Mouse (Mus musculus): ENCODE data around the gene Mad1l1. TPM values are rescaled to one million over a fixed set of nuclear protein-coding genes. Genes with fewer than 3 reads are reported as not detected.

The Mad1l1 gene
- polyA plus RNA-seq, 1 experiment from 2014 or later, result 33.2 TPM

- ATAC-seq (ENCODE audit: low FRiP score), result no peak
- no peaks in the 10 kb centered on the region for H3K9me3 ChIP-seq
- 95% methylated on average over 4 of the region's 4 CpGs for WGBS
- no peaks in the 10 kb centered on the region for H3K27me3 ChIP-seq
- no peak overlapping the region for H3K4me3 ChIP-seq
- H3K9ac ChIP-seq, result no peak overlapping the region
- no peak overlapping the region for H3K4me2 ChIP-seq
- H3K36me3 ChIP-seq, result no peaks in the 10 kb centered on the region
- no peak overlapping the region for H3K27ac ChIP-seq
- no peaks in the 10 kb centered on the region for H3K4me1 ChIP-seq (replicated peaks)
Observed at GRCm38 (mm10) chr5:140159007-140159406, 162.3 kb downstream of the Mad1l1 start.

GRCm38 (mm10) chr5:140157886-140158627 is 163.3 kb downstream of the Mad1l1 start:
- no peak overlapping the region for H3K27ac ChIP-seq
- no peaks in the 10 kb centered on the region for H3K9me3 ChIP-seq
- H3K4me2 ChIP-seq, result no peak overlapping the region
- no peaks in the 10 kb centered on the region for H3K36me3 ChIP-seq
- no peak for ATAC-seq (ENCODE audit: low FRiP score)
- 94% methylated on average over 1 of the region's 1 CpGs for WGBS
- no peaks in the 10 kb centered on the region for H3K27me3 ChIP-seq
- 0 out of 2 replicates have a peak, but pooled peaks cover under 1% of the 10 kb centered on the region for H3K4me1 ChIP-seq (replicated peaks)
- H3K9ac ChIP-seq, result no peak overlapping the region
- H3K4me3 ChIP-seq, result no peak overlapping the region

DNA sequence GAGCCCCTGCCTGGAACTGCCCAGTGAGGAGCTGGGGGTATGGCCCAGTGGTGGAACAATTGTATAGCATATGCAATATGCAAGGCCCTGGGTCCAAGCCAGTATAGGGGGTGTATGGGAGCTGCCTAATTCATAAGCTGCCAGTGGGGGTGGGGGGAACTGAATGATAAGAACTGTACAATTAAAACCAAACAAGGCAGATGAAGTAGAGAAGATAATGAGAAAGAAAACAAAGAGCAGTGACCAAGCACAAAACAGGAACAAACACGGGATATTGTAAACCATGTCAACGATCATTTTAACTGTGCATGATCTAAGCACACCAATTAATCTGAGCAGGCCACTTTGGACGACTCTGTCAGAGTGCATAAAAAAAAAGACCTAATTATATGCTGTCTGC is 167.2 kb downstream of the Mad1l1 start:
- Histone ChIP-seq H3K4me2 (no peak overlapping the region), H3K4me3 (no peak overlapping the region), H3K36me3 (no peaks in the 10 kb centered on the region), H3K4me1 (replicated peaks) (peaks cover 14% of the 10 kb centered on the region), H3K27me3 (no peaks in the 10 kb centered on the region), H3K9ac (no peak overlapping the region), H3K27ac (no peak overlapping the region), H3K9me3 (no peaks in the 10 kb centered on the region)
- no peak for ATAC-seq (ENCODE audit: low FRiP score)
- 79% methylated on average over 3 of the region's 3 CpGs for WGBS

DNA sequence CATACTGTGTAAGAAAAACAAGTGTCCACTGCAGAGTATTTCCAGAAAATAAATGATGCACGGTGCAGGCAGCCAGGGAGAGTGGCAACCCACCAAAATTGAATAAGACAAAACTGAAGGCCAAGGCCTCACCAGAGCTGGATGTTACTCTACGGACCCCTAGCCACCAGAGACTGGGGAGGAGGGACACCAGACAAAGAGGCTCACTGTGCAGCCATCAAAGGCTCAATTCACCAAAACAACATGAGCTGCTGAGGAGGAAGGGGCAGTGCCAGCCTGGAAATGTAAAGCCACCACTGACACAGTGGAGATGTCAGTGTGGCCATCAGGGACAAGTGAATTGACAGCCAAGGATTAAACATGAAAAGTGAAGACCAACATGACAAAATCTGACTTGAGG is 169.5 kb downstream of the Mad1l1 start:
- no peak for ATAC-seq (ENCODE audit: low FRiP score)
- H3K4me1 ChIP-seq (replicated peaks), result peaks cover 14% of the 10 kb centered on the region
- 24% methylated on average over 2 of the region's 2 CpGs for WGBS

DNA sequence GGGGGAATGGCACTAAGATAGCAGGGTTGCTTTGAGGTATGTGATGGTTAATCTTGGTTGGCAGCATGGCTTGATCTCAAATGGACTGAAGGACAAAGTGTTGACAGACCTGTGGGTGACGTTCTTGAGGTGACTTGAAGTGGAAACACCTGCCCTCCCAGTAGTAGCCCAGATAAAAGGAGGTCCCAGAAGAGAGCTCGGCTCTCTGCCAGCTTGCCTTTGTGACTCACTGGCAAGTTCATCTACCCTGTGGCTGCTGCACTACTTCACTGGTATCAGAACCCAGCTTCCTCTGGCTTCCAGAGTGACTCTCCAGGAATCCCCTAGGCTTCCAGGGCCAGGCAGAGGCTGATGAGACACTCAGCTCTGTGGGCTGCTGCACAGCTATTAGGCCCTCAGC is 170.2 kb downstream of the Mad1l1 start:
- H3K9ac ChIP-seq, result no peak overlapping the region
- H3K27me3 ChIP-seq, result no peaks in the 10 kb centered on the region
- ATAC-seq (ENCODE audit: low FRiP score), result no peak
- no peak overlapping the region for H3K4me3 ChIP-seq
- H3K4me1 ChIP-seq (replicated peaks), result peaks cover 18% of the 10 kb centered on the region
- WGBS, result 61% methylated on average over 2 of the region's 2 CpGs
- H3K4me2 ChIP-seq, result no peak overlapping the region
- H3K9me3 ChIP-seq, result no peaks in the 10 kb centered on the region
- peak overlapping the region; percentile 69; the same call in 1 of the 2 replicates for H3K27ac ChIP-seq
- no peaks in the 10 kb centered on the region for H3K36me3 ChIP-seq

More for the DNA sequence above, 169.5 kb downstream of the Mad1l1 start:
- Histone ChIP-seq H3K9ac (no peak overlapping the region), H3K4me2 (no peak overlapping the region), H3K36me3 (no peaks in the 10 kb centered on the region), H3K9me3 (no peaks in the 10 kb centered on the region), H3K27me3 (no peaks in the 10 kb centered on the region), H3K27ac (peak overlapping the region; percentile 69; the same call in 1 of the 2 replicates), H3K4me3 (no peak overlapping the region)

DNA sequence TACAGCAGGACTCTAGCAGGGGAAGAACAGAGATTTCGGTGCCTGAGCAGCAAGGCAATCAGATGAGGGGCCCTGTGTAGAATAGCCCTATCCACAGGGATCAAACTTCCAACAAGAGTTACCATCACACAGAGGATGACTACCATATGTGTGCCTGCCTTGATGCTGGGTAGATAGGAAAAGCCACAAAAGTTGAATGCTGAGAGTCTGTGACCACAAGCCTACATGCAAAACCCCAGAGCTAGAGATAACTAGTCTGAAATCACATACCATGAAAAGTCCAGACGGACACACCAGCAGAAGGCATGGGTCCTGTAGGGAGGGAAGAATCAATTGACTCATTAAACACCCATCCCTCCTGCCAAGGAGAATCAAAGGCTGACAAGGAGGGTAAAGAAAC is 170.7 kb downstream of the Mad1l1 start:
- Histone ChIP-seq H3K9ac (no peak overlapping the region), H3K27me3 (no peaks in the 10 kb centered on the region), H3K4me3 (no peak overlapping the region), H3K27ac (0 out of 2 replicates have a peak overlapping the region, but pooled peaks have one; percentile 23), H3K4me1 (replicated peaks) (peaks cover 18% of the 10 kb centered on the region), H3K36me3 (no peaks in the 10 kb centered on the region), H3K9me3 (no peaks in the 10 kb centered on the region), H3K4me2 (no peak overlapping the region)
- no peak for ATAC-seq (ENCODE audit: low FRiP score)
- 88% methylated on average over 2 of the region's 2 CpGs for WGBS

GRCm38 (mm10) chr5:140150136-140150535 is 171.2 kb downstream of the Mad1l1 start:
- Histone ChIP-seq H3K27ac (no peak overlapping the region), H3K27me3 (no peaks in the 10 kb centered on the region), H3K36me3 (no peaks in the 10 kb centered on the region), H3K4me2 (no peak overlapping the region), H3K9ac (no peak overlapping the region), H3K9me3 (no peaks in the 10 kb centered on the region), H3K4me1 (replicated peaks) (peaks cover 18% of the 10 kb centered on the region), H3K4me3 (no peak overlapping the region)
- WGBS, result 96% methylated on average over 5 of the region's 5 CpGs
- ATAC-seq (ENCODE audit: low FRiP score), result no peak

DNA sequence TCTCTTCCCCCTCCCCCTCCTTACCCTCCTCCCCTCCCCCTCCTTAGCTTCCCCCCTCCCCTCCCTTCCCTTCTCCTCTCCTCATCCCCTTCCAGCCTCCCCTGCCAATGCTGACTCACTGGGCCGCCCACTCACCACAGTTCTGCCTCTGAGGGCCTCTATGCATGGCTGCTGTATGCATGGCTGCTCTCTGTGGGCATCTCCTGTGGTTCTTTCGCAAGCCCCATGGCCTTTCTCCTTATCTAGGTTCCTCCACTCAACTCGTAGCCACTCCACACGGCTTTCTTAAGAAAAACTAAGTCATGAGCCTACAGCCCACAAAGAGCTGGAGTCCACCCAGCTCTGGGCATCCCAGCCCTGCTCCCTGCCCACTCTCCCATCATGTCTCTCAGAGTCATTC is 172.1 kb downstream of the Mad1l1 start:
- no peaks in the 10 kb centered on the region for H3K9me3 ChIP-seq
- no peak overlapping the region for H3K27ac ChIP-seq
- H3K4me1 ChIP-seq (replicated peaks), result peaks cover 18% of the 10 kb centered on the region
- H3K9ac ChIP-seq, result no peak overlapping the region
- H3K4me2 ChIP-seq, result no peak overlapping the region
- H3K27me3 ChIP-seq, result no peaks in the 10 kb centered on the region
- no peaks in the 10 kb centered on the region for H3K36me3 ChIP-seq
- no peak overlapping the region for H3K4me3 ChIP-seq
- ATAC-seq (ENCODE audit: low FRiP score), result no peak
- WGBS, result 85% methylated on average over 4 of the region's 4 CpGs

DNA sequence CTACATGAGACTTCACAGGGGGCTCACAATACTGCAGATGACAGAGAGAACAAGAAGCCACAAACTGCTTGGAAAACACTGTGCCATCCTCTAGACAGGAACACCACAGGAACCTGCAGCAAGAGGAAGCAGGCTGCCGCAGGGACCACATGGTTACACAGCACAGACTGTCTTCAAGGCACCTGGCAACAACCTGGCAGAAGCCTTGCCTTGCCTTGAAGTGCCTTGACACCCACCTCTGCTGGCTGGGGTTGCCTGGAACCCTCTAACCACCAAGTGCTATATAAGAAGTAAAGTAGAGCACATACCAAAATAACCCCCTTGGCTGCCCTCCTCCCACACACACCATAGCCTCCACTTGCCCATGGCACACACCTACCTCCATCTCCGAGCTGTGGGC is 177.8 kb downstream of the Mad1l1 start:
- H3K4me2 ChIP-seq, result no peak overlapping the region
- H3K9me3 ChIP-seq, result no peaks in the 10 kb centered on the region
- H3K36me3 ChIP-seq, result no peaks in the 10 kb centered on the region
- H3K4me3 ChIP-seq, result no peak overlapping the region
- ATAC-seq (ENCODE audit: low FRiP score), result no peak
- no peak overlapping the region for H3K27ac ChIP-seq
- H3K4me1 ChIP-seq (replicated peaks), result 0 out of 2 replicates have a peak, but pooled peaks cover 4% of the 10 kb centered on the region
- no peak overlapping the region for H3K9ac ChIP-seq
- 88% methylated on average over 2 of the region's 2 CpGs for WGBS
- H3K27me3 ChIP-seq, result no peaks in the 10 kb centered on the region

- ATAC-seq (ENCODE audit: low FRiP score), result no peak
- Histone ChIP-seq H3K36me3 (no peaks in the 10 kb centered on the region), H3K4me2 (no peak overlapping the region), H3K9ac (no peak overlapping the region), H3K27me3 (no peaks in the 10 kb centered on the region), H3K27ac (no peak overlapping the region), H3K9me3 (no peaks in the 10 kb centered on the region), H3K4me1 (replicated peaks) (peaks cover 13% of the 10 kb centered on the region), H3K4me3 (no peak overlapping the region)
- WGBS, result 86% methylated on average over 4 of the region's 4 CpGs
Observed at GRCm38 (mm10) chr5:140141336-140141735, 180.0 kb downstream of the Mad1l1 start.

DNA sequence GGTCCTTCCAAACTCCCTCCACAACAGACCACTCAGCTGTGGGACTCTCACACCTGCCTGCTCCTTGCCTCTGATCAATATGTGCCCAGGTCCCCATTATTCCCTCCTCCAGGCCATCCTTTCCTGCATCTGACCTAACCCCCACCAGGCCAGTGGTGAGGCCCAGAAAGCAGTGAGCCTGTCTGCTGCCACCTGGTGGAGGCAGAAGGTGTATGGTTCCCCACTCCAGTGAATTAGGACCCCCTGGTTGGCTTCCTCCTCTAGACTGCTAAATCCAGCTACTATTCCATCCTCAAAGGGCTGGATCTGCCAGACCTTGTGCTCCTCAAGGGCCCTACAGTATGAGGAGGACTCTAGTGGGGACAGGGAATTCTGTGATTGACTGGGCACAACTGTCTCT is 181.1 kb downstream of the Mad1l1 start:
- H3K4me3 ChIP-seq, result no peak overlapping the region
- no peak overlapping the region for H3K9ac ChIP-seq
- no peak overlapping the region for H3K27ac ChIP-seq
- no peak overlapping the region for H3K4me2 ChIP-seq
- 0 out of 2 replicates have a peak, but pooled peaks have one; percentile 49 for ATAC-seq (ENCODE audit: low FRiP score)
- H3K4me1 ChIP-seq (replicated peaks), result peaks cover 23% of the 10 kb centered on the region
- H3K36me3 ChIP-seq, result no peaks in the 10 kb centered on the region
- no peaks in the 10 kb centered on the region for H3K9me3 ChIP-seq
- H3K27me3 ChIP-seq, result no peaks in the 10 kb centered on the region

DNA sequence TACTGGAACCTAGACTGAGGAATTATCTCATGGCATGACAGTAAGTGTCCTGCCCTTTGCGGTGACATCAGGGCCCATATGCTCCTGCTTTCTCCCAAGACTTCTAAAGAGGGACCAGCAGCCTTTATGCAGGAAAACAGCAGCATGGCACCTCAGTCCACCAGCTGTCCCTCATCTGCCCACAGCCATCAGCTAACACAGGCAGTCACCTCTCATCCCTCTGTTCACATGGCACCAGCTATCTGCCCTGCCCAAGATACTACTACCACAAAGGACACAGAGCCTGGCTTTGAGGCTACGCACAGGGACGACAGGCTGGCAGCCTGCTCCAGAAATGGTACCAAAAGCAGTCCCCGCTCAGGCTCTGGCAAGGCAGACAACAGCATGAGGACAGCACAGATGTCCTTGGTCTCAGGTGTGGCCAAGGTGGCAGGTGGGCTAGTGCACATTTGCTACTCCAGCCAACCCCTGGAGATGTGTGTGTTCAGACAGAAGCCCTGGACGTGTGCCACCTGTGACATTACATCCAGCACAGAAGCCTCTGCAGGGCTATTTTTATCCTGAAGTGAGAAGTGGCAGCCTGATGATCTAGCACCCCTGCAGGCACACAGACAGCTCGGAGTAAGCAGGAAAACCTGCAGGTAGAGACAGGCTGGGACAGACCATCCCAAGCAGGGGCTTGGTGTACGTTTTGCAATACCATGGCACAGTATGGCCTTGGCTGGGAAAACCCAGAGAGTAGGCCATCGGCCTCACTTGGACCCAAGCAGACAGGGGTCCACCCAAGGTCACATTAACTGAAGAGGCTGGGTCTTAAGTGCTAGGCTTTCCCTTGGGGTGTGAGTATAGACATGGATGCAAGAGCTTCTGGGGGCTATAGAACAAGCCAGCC is 185.4 kb downstream of the Mad1l1 start:
- no peak overlapping the region for H3K4me2 ChIP-seq
- peak overlapping the region; percentile 35; the same call in 1 of the 2 replicates for H3K9ac ChIP-seq
- peaks cover 35% of the 10 kb centered on the region for H3K4me1 ChIP-seq (replicated peaks)
- H3K9me3 ChIP-seq, result no peaks in the 10 kb centered on the region
- no peaks in the 10 kb centered on the region for H3K36me3 ChIP-seq
- 0 out of 2 replicates have a peak, but pooled peaks cover 3% of the 10 kb centered on the region for H3K27me3 ChIP-seq
- no peak overlapping the region for H3K4me3 ChIP-seq
- no peak for ATAC-seq (ENCODE audit: low FRiP score)
- WGBS, result 83% methylated on average over 8 of the region's 8 CpGs
- peak overlapping the region; percentile 55 for H3K27ac ChIP-seq

Measured in hindbrain, embryonic 13.5 days (tissue).